Mouse (Mus musculus): ENCODE results near the gene Cxcr6. TPM values are rescaled to one million over a fixed set of nuclear protein-coding genes. Genes with fewer than 3 reads are reported as not detected.
"Not testable (repeated sequence)": the region's sequence is repeated elsewhere in the genome, so short reads cannot be mapped to it uniquely, and the experiment has no call there.

Gene Cxcr6
- 0.08 and 0.15 TPM in 2 replicates for polyA plus RNA-seq (2015; fragmentation: Nextera tagmentation; extraction: Ambion mirVana)

DNA sequence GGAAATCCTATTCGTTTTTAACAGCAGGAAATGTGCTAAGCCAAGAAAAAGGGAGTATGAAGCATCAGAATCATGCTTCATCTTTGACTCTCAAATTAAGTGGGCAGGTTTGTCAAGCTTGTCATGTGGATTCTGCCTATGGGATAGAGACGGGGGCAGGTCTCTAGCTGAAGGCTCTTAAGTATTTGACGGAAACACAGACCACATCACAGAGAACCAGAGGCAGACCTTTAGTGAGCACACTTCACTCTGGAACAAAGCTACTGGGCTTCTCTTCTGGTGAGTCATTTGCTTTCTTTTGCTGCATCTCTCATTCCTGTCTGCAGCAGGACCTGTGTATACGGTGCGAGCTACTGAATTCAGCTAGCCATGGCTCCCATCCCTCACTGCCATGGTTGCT lies at the start of gene Cxcr6:
TSS of gene Cxcr6 (plus strand) at position 209 of the 400 bp plus-strand sequence.
- ATAC-seq (ENCODE audit: low read depth): no peak
- no peak for DNase-seq
- Histone ChIP-seq H3K36me3 (peaks cover 16% of the 10 kb centered on the region), H3K4me3 (replicated peaks) (no peak within 1 kb of the TSS), H3K9ac (no peak within 1 kb of the TSS), H3K4me1 (replicated peaks) (0 out of 2 replicates have a peak, but pooled peaks cover 3% of the 10 kb centered on the region), H3K9me3 (replicated peaks) (no peaks in the 10 kb centered on the region), H3K27me3 (no peaks in the 10 kb centered on the region), H3K27ac (no peak within 1 kb of the TSS), H3K4me2 (no peak within 1 kb of the TSS)
- WGBS (ENCODE audit: insufficient replicate concordance): 80% methylated on average over 5 of the region's 5 CpGs

DNA sequence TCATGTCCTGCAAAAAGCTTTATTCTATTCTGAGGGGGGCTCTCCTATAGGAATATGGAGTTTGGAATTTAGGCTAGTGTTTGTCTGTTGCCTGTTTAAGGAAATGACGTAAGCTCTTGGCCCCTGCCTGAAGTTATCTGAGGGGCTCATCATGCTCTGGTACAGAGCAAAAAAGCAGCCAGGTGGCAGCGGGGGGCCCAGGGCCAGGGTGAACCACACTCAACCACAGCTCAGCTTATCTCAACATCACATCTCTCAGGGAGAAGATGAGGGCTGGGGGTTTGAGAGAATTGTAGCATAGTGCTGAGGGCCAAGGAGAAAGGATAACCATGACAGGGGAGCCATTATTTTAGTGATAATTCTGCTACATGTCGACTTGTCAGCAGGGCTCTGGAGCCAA lies 49.5 kb upstream of the Cxcr6 start:
- Histone ChIP-seq H3K9me3 (replicated peaks) (no peaks in the 10 kb centered on the region), H3K4me3 (replicated peaks) (no peak overlapping the region), H3K9ac (no peak overlapping the region), H3K27ac (no peak overlapping the region), H3K36me3 (no peaks in the 10 kb centered on the region), H3K4me1 (replicated peaks) (no peaks in the 10 kb centered on the region), H3K4me2 (no peak overlapping the region), H3K27me3 (no peaks in the 10 kb centered on the region)
- DNase-seq (no peak), ATAC-seq (ENCODE audit: low read depth) (no peak)
- WGBS (ENCODE audit: insufficient replicate concordance): 34% methylated on average over 3 of the region's 3 CpGs

DNA sequence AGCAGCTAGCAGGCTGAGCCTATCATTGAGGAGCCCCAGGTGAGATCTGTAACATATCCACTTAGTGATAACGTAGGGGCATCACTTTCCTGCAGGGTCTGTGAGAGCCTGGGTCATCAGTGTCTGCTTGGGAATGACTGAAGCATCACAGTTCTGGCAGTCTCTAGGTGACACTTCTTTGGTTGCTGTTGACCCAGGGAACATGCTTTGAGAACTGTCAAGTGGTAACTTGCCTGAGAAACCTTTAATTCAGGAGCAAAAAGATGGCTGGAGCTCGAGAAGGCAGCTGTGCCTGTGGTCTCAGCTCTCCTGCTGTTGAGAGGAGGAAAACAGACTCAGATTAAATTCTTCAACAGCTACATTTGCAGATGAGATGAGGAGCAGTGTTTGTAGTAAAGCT lies 48.9 kb upstream of the Cxcr6 start:
- no peak for DNase-seq

DNA sequence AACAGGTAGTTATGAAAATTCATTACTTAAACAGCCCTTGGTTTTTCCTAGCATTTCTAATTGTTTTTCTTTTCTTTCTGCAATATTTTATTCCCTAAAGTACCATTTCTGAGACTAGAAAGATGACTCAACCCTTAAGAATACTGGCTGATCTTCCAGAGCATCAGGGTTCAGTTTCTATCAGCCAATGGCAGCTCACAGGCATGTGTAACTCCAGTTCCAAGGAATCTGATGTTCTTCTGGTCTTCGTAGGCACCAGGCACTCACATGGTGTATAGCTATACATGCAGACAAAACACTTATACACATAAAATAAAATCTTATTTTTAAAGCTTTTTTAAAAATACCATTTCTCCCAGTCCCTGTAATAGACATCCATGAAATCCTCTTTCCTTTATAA lies 48.1 kb upstream of the Cxcr6 start:
- no peak overlapping the region for H3K27ac ChIP-seq
- no peak overlapping the region for H3K4me2 ChIP-seq
- ATAC-seq (ENCODE audit: low read depth) (no peak), DNase-seq (no peak)
- H3K9ac ChIP-seq: no peak overlapping the region
- H3K4me3 ChIP-seq (replicated peaks): no peak overlapping the region
- no peaks in the 10 kb centered on the region for H3K27me3 ChIP-seq
- H3K36me3 ChIP-seq: no peaks in the 10 kb centered on the region
- no peaks in the 10 kb centered on the region for H3K4me1 ChIP-seq (replicated peaks)
- 63% methylated on average over 1 of the region's 1 CpGs for WGBS (ENCODE audit: insufficient replicate concordance)
- H3K9me3 ChIP-seq (replicated peaks): no peaks in the 10 kb centered on the region

More for the DNA sequence above, 48.9 kb upstream of the Cxcr6 start:
- ATAC-seq (ENCODE audit: low read depth): no peak
- Histone ChIP-seq H3K4me2 (no peak overlapping the region), H3K36me3 (no peaks in the 10 kb centered on the region), H3K4me1 (replicated peaks) (no peaks in the 10 kb centered on the region), H3K9ac (no peak overlapping the region), H3K4me3 (replicated peaks) (no peak overlapping the region), H3K27me3 (no peaks in the 10 kb centered on the region), H3K9me3 (replicated peaks) (no peaks in the 10 kb centered on the region), H3K27ac (no peak overlapping the region)
- WGBS (ENCODE audit: insufficient replicate concordance): 46% methylated on average over 2 of the region's 2 CpGs

DNA sequence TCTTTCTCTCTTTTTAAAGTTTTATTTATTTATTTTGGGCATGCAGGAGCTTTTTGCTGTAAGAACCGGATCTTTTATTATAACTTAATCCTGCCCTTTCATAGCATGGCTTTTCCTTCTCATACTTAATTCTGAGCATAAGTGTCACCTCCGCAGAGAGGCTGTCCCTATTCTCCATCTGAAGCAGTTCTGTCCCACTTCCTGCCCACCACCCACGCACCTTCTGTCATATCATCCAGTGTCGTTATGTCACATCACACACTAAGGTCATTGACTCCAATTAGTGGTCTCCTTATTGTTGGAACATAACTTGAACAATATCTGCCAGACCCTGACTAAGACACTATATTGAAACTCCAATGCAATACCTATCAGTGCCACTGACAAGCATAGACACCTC lies 47.6 kb upstream of the Cxcr6 start:
- no peaks in the 10 kb centered on the region for H3K4me1 ChIP-seq (replicated peaks)
- H3K9me3 ChIP-seq (replicated peaks): no peaks in the 10 kb centered on the region
- H3K4me3 ChIP-seq (replicated peaks): no peak overlapping the region
- no peaks in the 10 kb centered on the region for H3K27me3 ChIP-seq
- WGBS (ENCODE audit: insufficient replicate concordance): 57% methylated on average over 4 of the region's 4 CpGs
- no peak overlapping the region for H3K27ac ChIP-seq
- no peak overlapping the region for H3K4me2 ChIP-seq
- no peak for ATAC-seq (ENCODE audit: low read depth)
- H3K9ac ChIP-seq: no peak overlapping the region
- H3K36me3 ChIP-seq: no peaks in the 10 kb centered on the region
- no peak for DNase-seq

DNA sequence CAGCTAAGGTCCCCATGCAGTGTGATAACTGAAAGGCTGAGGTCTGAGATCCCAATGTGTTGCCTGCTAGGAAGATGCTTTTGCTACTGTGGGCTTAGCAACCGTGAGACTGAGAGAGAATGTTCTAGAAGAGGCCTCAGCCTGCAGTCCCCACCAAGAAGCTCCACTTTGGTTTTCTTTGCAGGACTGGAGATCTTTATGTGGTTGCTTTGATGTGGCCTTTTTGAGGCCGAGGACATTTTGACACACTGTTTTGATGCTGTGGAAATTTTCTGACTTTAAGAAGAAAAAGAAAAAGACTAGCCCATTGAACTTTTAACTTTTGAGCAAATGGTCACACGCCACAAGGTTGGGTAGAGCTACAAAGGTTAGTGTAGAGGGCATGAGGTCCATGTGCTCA lies 45.5 kb upstream of the Cxcr6 start:
- H3K4me1 ChIP-seq (replicated peaks): no peaks in the 10 kb centered on the region
- no peak overlapping the region for H3K9ac ChIP-seq
- H3K27ac ChIP-seq: no peak overlapping the region
- DNase-seq (no peak), ATAC-seq (ENCODE audit: low read depth) (no peak)
- WGBS (ENCODE audit: insufficient replicate concordance): 69% methylated on average over 3 of the region's 3 CpGs
- no peaks in the 10 kb centered on the region for H3K9me3 ChIP-seq (replicated peaks)
- no peaks in the 10 kb centered on the region for H3K36me3 ChIP-seq
- no peak overlapping the region for H3K4me3 ChIP-seq (replicated peaks)
- H3K27me3 ChIP-seq: no peaks in the 10 kb centered on the region
- no peak overlapping the region for H3K4me2 ChIP-seq

DNA sequence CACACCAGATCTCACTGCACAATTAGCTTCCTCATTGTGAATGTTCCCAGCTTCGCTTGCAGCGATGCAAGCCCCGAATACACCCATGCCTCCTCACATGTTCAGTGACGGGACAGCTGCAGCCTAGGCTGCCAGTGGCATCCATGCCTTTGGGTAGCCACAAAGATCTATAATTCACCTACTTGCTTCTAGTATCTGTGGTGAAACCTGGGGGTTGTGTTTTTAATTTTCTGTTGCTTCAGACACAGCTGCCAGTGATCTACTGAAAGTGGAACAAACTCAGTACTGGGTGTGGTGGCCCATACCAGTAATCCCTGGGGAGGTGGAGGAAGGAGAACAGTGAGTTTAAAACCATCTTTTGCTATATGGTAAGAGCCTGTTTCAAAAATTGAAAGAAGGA lies 43.4 kb upstream of the Cxcr6 start:
- Histone ChIP-seq H3K4me1 (replicated peaks) (no peaks in the 10 kb centered on the region), H3K4me2 (no peak overlapping the region), H3K27ac (no peak overlapping the region), H3K9me3 (replicated peaks) (no peaks in the 10 kb centered on the region), H3K27me3 (no peaks in the 10 kb centered on the region), H3K4me3 (replicated peaks) (no peak overlapping the region), H3K36me3 (no peaks in the 10 kb centered on the region), H3K9ac (no peak overlapping the region)
- no peak for ATAC-seq (ENCODE audit: low read depth)
- 79% methylated on average over 4 of the region's 4 CpGs for WGBS (ENCODE audit: insufficient replicate concordance)
- DNase-seq: no peak

DNA sequence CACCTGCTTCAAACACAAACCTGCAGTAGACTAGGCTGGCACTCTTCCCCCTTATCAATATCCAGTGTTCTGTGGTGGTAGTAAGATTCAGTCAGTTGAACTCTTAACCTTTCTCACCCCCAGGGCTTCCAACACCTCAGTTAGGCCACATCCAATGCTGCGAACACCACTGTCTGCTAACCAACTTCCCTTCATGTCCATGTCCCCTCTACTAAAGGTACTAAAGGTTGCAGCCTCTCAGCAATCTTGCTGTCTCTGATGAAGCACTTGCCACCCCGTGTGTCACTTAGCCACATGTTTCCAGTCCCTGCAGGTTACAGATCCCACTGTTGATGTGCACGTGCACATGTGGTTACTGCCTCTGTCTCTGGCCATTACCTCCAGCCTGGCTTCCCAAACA lies 42.5 kb upstream of the Cxcr6 start:
- DNase-seq: no peak
- Histone ChIP-seq H3K36me3 (no peaks in the 10 kb centered on the region), H3K4me3 (replicated peaks) (no peak overlapping the region), H3K4me2 (no peak overlapping the region), H3K27ac (no peak overlapping the region), H3K4me1 (replicated peaks) (no peaks in the 10 kb centered on the region), H3K9ac (no peak overlapping the region), H3K9me3 (replicated peaks) (no peaks in the 10 kb centered on the region), H3K27me3 (no peaks in the 10 kb centered on the region)
- ATAC-seq (ENCODE audit: low read depth): no peak
- 51% methylated on average over 3 of the region's 3 CpGs for WGBS (ENCODE audit: insufficient replicate concordance)

DNA sequence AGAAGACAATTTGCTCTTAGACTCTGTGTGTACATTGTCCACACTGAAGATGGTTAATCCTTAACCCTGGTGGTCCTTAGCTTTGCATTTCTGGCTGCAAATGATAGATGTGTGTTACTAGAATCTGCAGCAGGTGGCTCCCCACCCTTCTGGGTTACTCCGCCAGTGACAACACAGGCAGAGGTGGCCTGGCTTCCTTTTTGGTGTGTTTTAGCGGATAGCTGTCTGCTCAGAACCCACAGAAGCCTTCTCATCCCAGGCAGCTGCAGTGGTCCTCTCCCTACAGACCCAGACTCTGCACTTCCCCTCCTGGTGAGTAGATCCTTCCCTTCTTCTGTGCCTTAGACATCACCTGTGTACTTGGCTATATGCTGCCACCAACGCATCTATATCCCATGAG lies 39.3 kb upstream of the Cxcr6 start:
- H3K4me2 ChIP-seq: no peak overlapping the region
- H3K4me3 ChIP-seq (replicated peaks): no peak overlapping the region
- H3K9me3 ChIP-seq (replicated peaks): no peaks in the 10 kb centered on the region
- ATAC-seq (ENCODE audit: low read depth): no peak
- H3K4me1 ChIP-seq (replicated peaks): no peaks in the 10 kb centered on the region
- WGBS (ENCODE audit: insufficient replicate concordance): 64% methylated on average over 3 of the region's 3 CpGs
- H3K27me3 ChIP-seq: no peaks in the 10 kb centered on the region
- H3K36me3 ChIP-seq: no peaks in the 10 kb centered on the region
- DNase-seq: no peak
- H3K9ac ChIP-seq: no peak overlapping the region
- H3K27ac ChIP-seq: no peak overlapping the region

DNA sequence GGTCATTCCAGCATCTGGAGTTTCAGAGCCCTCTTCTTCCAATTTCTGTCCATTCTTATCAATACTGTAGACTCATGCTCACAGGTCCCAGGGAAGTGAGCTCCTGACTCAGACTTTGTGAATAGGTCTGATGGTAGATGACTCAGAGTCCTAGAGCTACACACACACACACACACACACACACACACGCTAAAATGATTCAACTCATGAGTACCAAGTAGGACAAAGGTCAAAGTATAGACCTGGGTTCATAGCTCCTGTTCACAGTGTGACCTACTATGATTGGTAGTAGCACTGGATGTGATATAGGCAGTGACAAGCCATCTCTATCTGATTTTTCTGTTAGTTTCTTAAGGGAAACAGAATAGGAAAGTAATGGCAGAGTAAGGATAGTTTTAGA lies 37.8 kb upstream of the Cxcr6 start:
- DNase-seq (no peak), ATAC-seq (ENCODE audit: low read depth) (no peak)
- H3K4me1 ChIP-seq (replicated peaks): no peaks in the 10 kb centered on the region
- WGBS (ENCODE audit: insufficient replicate concordance): 39% methylated on average over 1 of the region's 1 CpGs
- H3K27me3 ChIP-seq: no peaks in the 10 kb centered on the region
- no peaks in the 10 kb centered on the region for H3K36me3 ChIP-seq
- H3K27ac ChIP-seq: no peak overlapping the region
- no peak overlapping the region for H3K9ac ChIP-seq
- H3K4me2 ChIP-seq: no peak overlapping the region
- H3K4me3 ChIP-seq (replicated peaks): no peak overlapping the region
- H3K9me3 ChIP-seq (replicated peaks): no peaks in the 10 kb centered on the region

DNA sequence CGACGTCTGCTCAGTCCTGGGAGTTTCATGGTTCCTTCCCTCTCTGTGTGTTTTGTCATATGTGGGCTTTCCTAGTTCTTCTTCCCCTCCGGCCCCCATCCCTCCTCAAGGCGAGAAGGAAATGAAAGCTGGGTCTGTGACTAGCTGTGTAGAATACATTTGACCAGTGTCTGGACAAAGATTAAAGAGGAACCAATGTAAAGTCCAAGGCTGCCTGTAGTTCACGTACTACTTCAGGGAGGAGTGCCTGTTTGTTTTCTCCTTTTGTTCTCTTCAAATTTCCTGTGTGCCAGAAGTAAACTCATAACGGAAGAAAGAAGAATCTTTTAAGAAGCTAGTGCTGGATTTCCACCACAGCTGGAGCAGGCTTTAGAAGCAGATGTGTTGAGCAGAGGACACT lies 36.7 kb upstream of the Cxcr6 start:
- H3K4me1 ChIP-seq (replicated peaks): no peaks in the 10 kb centered on the region
- WGBS (ENCODE audit: insufficient replicate concordance): 32% methylated on average over 6 of the region's 6 CpGs
- H3K27ac ChIP-seq: no peak overlapping the region
- H3K4me3 ChIP-seq (replicated peaks): no peak overlapping the region
- H3K4me2 ChIP-seq: no peak overlapping the region
- DNase-seq (no peak), ATAC-seq (ENCODE audit: low read depth) (no peak)
- no peak overlapping the region for H3K9ac ChIP-seq
- no peaks in the 10 kb centered on the region for H3K27me3 ChIP-seq
- H3K9me3 ChIP-seq (replicated peaks): no peaks in the 10 kb centered on the region
- H3K36me3 ChIP-seq: no peaks in the 10 kb centered on the region

DNA sequence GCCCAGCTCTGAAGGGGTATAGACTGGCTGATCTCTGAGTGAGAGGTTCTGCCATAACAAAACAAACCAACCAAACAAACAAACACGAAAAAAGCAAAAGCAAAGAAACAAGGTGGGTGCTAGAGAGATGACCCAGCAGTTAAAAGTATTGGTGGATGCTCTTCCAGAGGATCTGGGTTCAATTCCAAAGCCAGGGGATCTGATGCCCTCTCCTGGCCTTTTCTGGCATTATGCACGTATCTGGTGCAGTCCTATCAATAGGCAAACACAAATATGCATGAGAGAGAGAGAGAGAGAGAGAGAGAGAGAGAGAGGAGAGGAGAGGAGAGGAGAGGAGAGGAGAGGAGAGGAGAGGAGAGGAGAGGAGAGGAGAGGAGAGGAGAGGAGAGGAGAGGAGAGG lies 33.0 kb upstream of the Cxcr6 start:
- H3K9me3 ChIP-seq (replicated peaks); H3K27ac ChIP-seq; H3K4me3 ChIP-seq (replicated peaks); H3K4me1 ChIP-seq (replicated peaks); H3K27me3 ChIP-seq; H3K9ac ChIP-seq; H3K4me2 ChIP-seq; ATAC-seq (ENCODE audit: low read depth); H3K36me3 ChIP-seq; DNase-seq: not testable (repeated sequence)
- WGBS (ENCODE audit: insufficient replicate concordance): 22% methylated on average over 2 of the region's 2 CpGs
